Mouse (Mus musculus): ENCODE measurements around the gene Zfp62.
"Not testable (repeated sequence)": the region's sequence is repeated elsewhere in the genome, so short reads cannot be mapped to it uniquely, and the experiment has no call there.

Gene Zfp62

GRCm38 (mm10) chr11:49203129-49203768, at the start of gene Zfp62:
TSS of gene Zfp62 (plus strand) at chr11:49203292.
- peak; percentile 72 for DNase-seq (ENCODE audit: low spot score)

GRCm38 (mm10) chr11:49154077-49154476, 49.0 kb upstream of the Zfp62 start, which contains the start of gene Olfr1394:
TSS of gene Olfr1394 (plus strand) at chr11:49154377.
- DNase-seq (ENCODE audit: low spot score): no peak

- no peak for DNase-seq (ENCODE audit: low spot score)
Measured at GRCm38 (mm10) chr11:49156821-49157814, 46.0 kb upstream of the Zfp62 start.

- no peak for DNase-seq (ENCODE audit: low spot score)
Measured at GRCm38 (mm10) chr11:49168839-49169611, 34.1 kb upstream of the Zfp62 start.

GRCm38 (mm10) chr11:49170576-49170975, 32.5 kb upstream of the Zfp62 start:
- DNase-seq (ENCODE audit: low spot score): no peak

- no peak for DNase-seq (ENCODE audit: low spot score)
Measured at GRCm38 (mm10) chr11:49175345-49175744, 27.7 kb upstream of the Zfp62 start.

GRCm38 (mm10) chr11:49176047-49176779, 26.9 kb upstream of the Zfp62 start:
- DNase-seq (ENCODE audit: low spot score): not testable (repeated sequence)

- DNase-seq (ENCODE audit: low spot score): no peak
Measured at GRCm38 (mm10) chr11:49183172-49183571, 19.9 kb upstream of the Zfp62 start.

GRCm38 (mm10) chr11:49186452-49186851, 16.6 kb upstream of the Zfp62 start:
- no peak for DNase-seq (ENCODE audit: low spot score)

GRCm38 (mm10) chr11:49186955-49187488, 16.1 kb upstream of the Zfp62 start, which contains the start of gene Btnl9:
TSS of gene Btnl9 (minus strand) at chr11:49187159.
- DNase-seq (ENCODE audit: low spot score): no peak

GRCm38 (mm10) chr11:49187701-49188100, 15.4 kb upstream of the Zfp62 start:
- DNase-seq (ENCODE audit: low spot score): no peak

GRCm38 (mm10) chr11:49189737-49190136, 13.4 kb upstream of the Zfp62 start:
- DNase-seq (ENCODE audit: low spot score): peak; percentile 73

- DNase-seq (ENCODE audit: low spot score): no peak
Measured at GRCm38 (mm10) chr11:49191083-49191482, 12.0 kb upstream of the Zfp62 start.

GRCm38 (mm10) chr11:49194771-49195170, 8.3 kb upstream of the Zfp62 start:
- DNase-seq (ENCODE audit: low spot score): not testable (repeated sequence)

- no peak for DNase-seq (ENCODE audit: low spot score)
Measured at GRCm38 (mm10) chr11:49195819-49196322, 7.2 kb upstream of the Zfp62 start.

GRCm38 (mm10) chr11:49200666-49201065, 2.4 kb upstream of the Zfp62 start:
- no peak for DNase-seq (ENCODE audit: low spot score)

- no peak for DNase-seq (ENCODE audit: low spot score)
Measured at GRCm38 (mm10) chr11:49201142-49201541, 1.9 kb upstream of the Zfp62 start.

GRCm38 (mm10) chr11:49202071-49202470, 1.0 kb upstream of the Zfp62 start:
- no peak for DNase-seq (ENCODE audit: low spot score)

- peak; percentile 16 for DNase-seq (ENCODE audit: low spot score)
Measured at GRCm38 (mm10) chr11:49202523-49203061, 500 bp upstream of the Zfp62 start.

- no peak for DNase-seq (ENCODE audit: low spot score)
Measured at GRCm38 (mm10) chr11:49203771-49204497, 842 bp downstream of the Zfp62 start.
